Mouse (Mus musculus): Measurements from ENCODE around the gene Kif11. TPM values are rescaled to one million over a fixed set of nuclear protein-coding genes. Genes with fewer than 3 reads are reported as not detected.

Gene Kif11
- polyA plus RNA-seq, 1 experiment from 2014 or later, result 110 TPM

GRCm38 (mm10) chr19:37431139-37431756 is 55.0 kb downstream of the Kif11 start:
- Histone ChIP-seq H3K4me2 (ENCODE audit: low read depth, low read length) (no peak overlapping the region), H3K4me1 (ENCODE audit: control insufficient read depth, insufficient read depth, low read length) (no peaks in the 10 kb centered on the region; the same call in 1 of the 2 replicates), H3K36me3 (replicated peaks; ENCODE audit: control insufficient read depth, insufficient read depth, low read depth, low read length) (no peaks in the 10 kb centered on the region), H3K27ac (replicated peaks; ENCODE audit: low read depth, low read length) (no peak overlapping the region), H3K9me3 (replicated peaks; ENCODE audit: control insufficient read depth, low read length) (no peaks in the 10 kb centered on the region), H3K4me3 (ENCODE audit: low read depth, low read length) (no peak overlapping the region), H3K9ac (replicated peaks; ENCODE audit: low read length) (no peak overlapping the region), H3K27me3 (ENCODE audit: control insufficient read depth, insufficient read depth, low read length) (peaks cover 42% of the 10 kb centered on the region)
- 86% methylated on average over 11 of the region's 11 CpGs for WGBS
- DNase-seq (ENCODE audit: low spot score) (no peak), ATAC-seq (replicated peaks; ENCODE audit: insufficient number of reproducible peaks, low FRiP score, low TSS enrichment, low read depth) (no peak)

DNA sequence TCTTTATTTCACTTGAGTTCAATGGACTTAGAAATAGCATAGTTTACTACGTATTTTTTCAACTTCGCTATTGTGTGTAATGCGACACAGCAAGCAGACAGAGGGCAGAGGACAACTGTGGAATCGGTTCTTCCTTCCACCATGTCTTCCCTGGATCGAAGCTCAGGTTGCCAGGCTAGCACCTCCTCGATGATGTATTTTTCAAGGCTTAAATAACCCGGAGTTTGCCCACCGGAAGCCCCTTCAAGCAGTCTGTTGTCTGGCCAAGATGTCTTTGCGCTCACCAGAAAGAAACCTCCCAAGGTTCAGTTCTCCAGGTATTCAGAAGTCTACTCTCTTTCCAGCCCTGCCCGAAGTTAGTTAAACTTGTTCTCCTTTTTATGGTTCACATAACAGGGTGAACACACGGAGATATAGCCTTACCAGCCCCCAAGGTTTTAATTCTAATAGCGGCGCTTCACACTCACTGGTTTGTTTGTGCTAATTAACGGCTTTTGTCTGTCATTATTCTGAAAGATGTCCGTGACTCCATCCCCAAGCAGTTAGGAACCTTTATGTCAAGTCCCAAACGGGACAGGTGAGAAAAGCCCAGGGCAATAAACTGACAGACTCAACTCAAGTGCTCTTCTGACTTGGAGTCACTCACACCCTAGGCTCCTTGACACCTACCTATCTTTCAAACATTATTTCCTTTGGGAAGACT is 56.8 kb downstream of the Kif11 start:
- no peak overlapping the region for H3K4me2 ChIP-seq (ENCODE audit: low read depth, low read length)
- ATAC-seq (replicated peaks; ENCODE audit: insufficient number of reproducible peaks, low FRiP score, low TSS enrichment, low read depth), result no peak
- no peak for DNase-seq (ENCODE audit: low spot score)

DNA sequence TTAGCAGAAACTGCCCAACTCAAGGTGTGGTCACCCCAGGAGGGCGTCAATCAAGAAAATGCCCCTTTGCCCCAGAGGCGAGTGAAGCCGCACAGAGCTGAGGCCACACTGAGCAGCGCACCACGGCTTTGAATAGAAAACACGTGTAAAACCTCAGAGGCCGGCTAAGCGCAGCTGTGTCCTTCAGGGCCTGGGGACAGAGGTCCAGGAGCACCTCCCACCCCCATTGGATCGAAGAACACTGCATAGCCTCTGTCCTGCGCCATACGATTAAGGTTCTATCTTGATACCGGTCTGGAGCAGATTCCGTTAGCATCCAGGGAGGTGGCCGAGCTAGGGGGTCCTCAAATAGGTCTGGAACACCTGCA is 57.7 kb downstream of the Kif11 start:
- WGBS, result under 1% methylated on average over 14 of the region's 14 CpGs
- H3K4me2 ChIP-seq (ENCODE audit: low read depth, low read length), result peak overlapping the region; percentile 64
- no peaks in the 10 kb centered on the region; the same call in 1 of the 2 replicates for H3K4me1 ChIP-seq (ENCODE audit: control insufficient read depth, insufficient read depth, low read length)
- peak; percentile 49 for DNase-seq (ENCODE audit: low spot score)
- H3K9me3 ChIP-seq (replicated peaks; ENCODE audit: control insufficient read depth, low read length), result no peaks in the 10 kb centered on the region
- no peak overlapping the region for H3K9ac ChIP-seq (replicated peaks; ENCODE audit: low read length)
- H3K27ac ChIP-seq (replicated peaks; ENCODE audit: low read depth, low read length), result no peak overlapping the region
- ATAC-seq (replicated peaks; ENCODE audit: insufficient number of reproducible peaks, low FRiP score, low TSS enrichment, low read depth), result 0 out of 2 replicates have a peak, but pooled peaks have one; percentile 53
- H3K36me3 ChIP-seq (replicated peaks; ENCODE audit: control insufficient read depth, insufficient read depth, low read depth, low read length), result no peaks in the 10 kb centered on the region
- H3K4me3 ChIP-seq (ENCODE audit: low read depth, low read length), result peak overlapping the region; percentile 40
- H3K27me3 ChIP-seq (ENCODE audit: control insufficient read depth, insufficient read depth, low read length), result peaks cover 59% of the 10 kb centered on the region

More for the DNA sequence above, 56.8 kb downstream of the Kif11 start:
- H3K4me3 ChIP-seq (ENCODE audit: low read depth, low read length), result no peak overlapping the region
- no peak overlapping the region for H3K27ac ChIP-seq (replicated peaks; ENCODE audit: low read depth, low read length)
- H3K36me3 ChIP-seq (replicated peaks; ENCODE audit: control insufficient read depth, insufficient read depth, low read depth, low read length), result no peaks in the 10 kb centered on the region
- 15% methylated on average over 16 of the region's 16 CpGs for WGBS
- H3K9ac ChIP-seq (replicated peaks; ENCODE audit: low read length), result no peak overlapping the region
- no peaks in the 10 kb centered on the region; the same call in 1 of the 2 replicates for H3K4me1 ChIP-seq (ENCODE audit: control insufficient read depth, insufficient read depth, low read length)
- no peaks in the 10 kb centered on the region for H3K9me3 ChIP-seq (replicated peaks; ENCODE audit: control insufficient read depth, low read length)
- H3K27me3 ChIP-seq (ENCODE audit: control insufficient read depth, insufficient read depth, low read length), result peaks cover 57% of the 10 kb centered on the region

DNA sequence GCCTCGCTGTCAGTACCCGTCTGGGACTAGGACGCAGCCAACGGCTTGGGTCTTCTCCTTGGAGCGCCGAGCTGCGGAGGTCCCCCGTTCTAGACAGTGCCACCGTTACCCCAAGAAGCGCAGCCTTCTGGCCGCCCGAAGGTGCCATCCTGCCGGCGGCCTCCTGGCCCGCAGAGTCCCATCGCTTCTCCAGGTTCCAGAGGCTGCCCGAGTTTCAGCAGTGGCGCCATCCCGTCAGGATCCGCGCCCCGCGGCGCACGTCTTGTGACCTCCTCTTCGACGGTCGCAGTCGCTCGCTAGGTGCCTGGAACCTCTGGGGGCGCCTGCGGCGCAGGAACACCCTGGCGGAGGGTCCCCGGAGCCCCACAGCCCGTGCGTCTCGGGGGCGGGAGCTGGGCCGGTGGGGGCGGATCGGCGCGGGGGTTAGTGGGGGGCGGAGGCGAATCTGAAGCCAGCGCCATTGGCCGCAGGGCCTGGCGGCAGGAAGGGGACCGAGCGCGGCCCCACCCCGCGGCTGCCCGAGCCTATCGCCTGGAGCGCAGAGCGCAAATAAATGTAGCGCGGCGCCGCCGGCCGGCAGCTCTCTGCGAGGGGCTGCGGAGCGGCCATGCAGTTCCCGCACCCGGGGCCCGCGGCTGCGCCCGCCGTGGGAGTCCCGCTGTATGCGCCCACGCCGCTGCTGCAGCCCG is 58.2 kb downstream of the Kif11 start, which contains the start of gene Hhex:
Gene Hhex, plus strand, starts transcription at position 548 of the 689 bp plus-strand sequence.
- Histone ChIP-seq H3K27ac (replicated peaks; ENCODE audit: low read depth, low read length) (peak within 1 kb of the TSS; percentile 35; the same call in 1 of the 2 replicates), H3K27me3 (ENCODE audit: control insufficient read depth, insufficient read depth, low read length) (peaks cover 63% of the 10 kb centered on the region), H3K9me3 (replicated peaks; ENCODE audit: control insufficient read depth, low read length) (no peaks in the 10 kb centered on the region), H3K4me2 (ENCODE audit: low read depth, low read length) (peak within 1 kb of the TSS; percentile 64), H3K36me3 (replicated peaks; ENCODE audit: control insufficient read depth, insufficient read depth, low read depth, low read length) (no peaks in the 10 kb centered on the region), H3K9ac (replicated peaks; ENCODE audit: low read length) (peak within 1 kb of the TSS; percentile 39), H3K4me3 (ENCODE audit: low read depth, low read length) (peak within 1 kb of the TSS; percentile 40), H3K4me1 (ENCODE audit: control insufficient read depth, insufficient read depth, low read length) (no peaks in the 10 kb centered on the region; the same call in 1 of the 2 replicates)
- under 1% methylated on average over 65 of the region's 79 CpGs for WGBS
- DNase-seq (ENCODE audit: low spot score), result peak; percentile 53
- 0 out of 2 replicates have a peak, but pooled peaks have one; percentile 70 for ATAC-seq (replicated peaks; ENCODE audit: insufficient number of reproducible peaks, low FRiP score, low TSS enrichment, low read depth)

DNA sequence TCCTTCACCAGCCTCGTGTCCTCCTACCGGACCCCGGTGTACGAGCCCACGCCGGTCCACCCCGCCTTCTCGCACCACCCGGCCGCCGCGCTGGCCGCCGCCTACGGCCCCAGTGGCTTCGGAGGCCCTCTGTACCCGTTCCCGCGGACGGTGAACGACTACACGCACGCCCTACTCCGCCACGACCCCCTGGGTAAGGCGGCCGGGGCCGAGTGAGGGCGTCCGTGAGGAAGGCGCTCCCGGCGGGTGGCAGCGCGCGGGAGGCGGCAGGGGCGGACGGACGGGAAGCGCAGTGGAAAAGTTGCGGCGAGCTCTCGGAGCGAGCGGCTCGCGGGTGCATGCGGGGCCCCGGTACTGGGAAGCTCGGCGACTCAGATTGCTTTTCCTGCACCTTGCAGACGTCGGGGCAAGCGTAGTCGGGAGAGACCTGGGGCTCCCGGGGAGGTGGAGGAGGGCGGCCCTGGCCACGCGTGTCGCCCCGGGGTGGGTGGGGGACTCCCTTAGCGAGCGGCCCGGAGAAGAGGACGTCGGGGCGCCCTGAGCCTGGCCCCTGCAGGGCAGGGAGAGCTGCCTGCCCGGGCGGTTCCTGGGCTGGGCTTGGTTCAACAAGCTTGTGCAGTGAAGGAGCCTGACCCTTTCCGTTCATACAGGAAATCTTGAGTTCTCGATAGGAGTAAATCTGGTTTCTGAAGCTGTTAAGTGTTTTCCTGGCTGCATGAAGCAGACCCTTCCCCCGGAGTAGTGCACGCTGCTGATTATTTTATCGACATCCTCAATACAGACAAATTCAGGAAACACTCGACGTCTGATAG is 59.0 kb downstream of the Kif11 start:
- Histone ChIP-seq H3K4me1 (ENCODE audit: control insufficient read depth, insufficient read depth, low read length) (no peaks in the 10 kb centered on the region; the same call in 1 of the 2 replicates), H3K36me3 (replicated peaks; ENCODE audit: control insufficient read depth, insufficient read depth, low read depth, low read length) (no peaks in the 10 kb centered on the region), H3K9ac (replicated peaks; ENCODE audit: low read length) (peak overlapping the region; percentile 39), H3K4me3 (ENCODE audit: low read depth, low read length) (peak overlapping the region; percentile 40), H3K9me3 (replicated peaks; ENCODE audit: control insufficient read depth, low read length) (no peaks in the 10 kb centered on the region), H3K27me3 (ENCODE audit: control insufficient read depth, insufficient read depth, low read length) (peaks cover 69% of the 10 kb centered on the region), H3K27ac (replicated peaks; ENCODE audit: low read depth, low read length) (peak overlapping the region; percentile 35; the same call in 1 of the 2 replicates), H3K4me2 (ENCODE audit: low read depth, low read length) (peak overlapping the region; percentile 64)
- ATAC-seq (replicated peaks; ENCODE audit: insufficient number of reproducible peaks, low FRiP score, low TSS enrichment, low read depth) (no peak), DNase-seq (ENCODE audit: low spot score) (peak; percentile 51)
- WGBS, result 2% methylated on average over 77 of the region's 77 CpGs

GRCm38 (mm10) chr19:37435853-37436174 is 59.6 kb downstream of the Kif11 start:
- no peak overlapping the region for H3K4me3 ChIP-seq (ENCODE audit: low read depth, low read length)
- DNase-seq (ENCODE audit: low spot score), result no peak

DNA sequence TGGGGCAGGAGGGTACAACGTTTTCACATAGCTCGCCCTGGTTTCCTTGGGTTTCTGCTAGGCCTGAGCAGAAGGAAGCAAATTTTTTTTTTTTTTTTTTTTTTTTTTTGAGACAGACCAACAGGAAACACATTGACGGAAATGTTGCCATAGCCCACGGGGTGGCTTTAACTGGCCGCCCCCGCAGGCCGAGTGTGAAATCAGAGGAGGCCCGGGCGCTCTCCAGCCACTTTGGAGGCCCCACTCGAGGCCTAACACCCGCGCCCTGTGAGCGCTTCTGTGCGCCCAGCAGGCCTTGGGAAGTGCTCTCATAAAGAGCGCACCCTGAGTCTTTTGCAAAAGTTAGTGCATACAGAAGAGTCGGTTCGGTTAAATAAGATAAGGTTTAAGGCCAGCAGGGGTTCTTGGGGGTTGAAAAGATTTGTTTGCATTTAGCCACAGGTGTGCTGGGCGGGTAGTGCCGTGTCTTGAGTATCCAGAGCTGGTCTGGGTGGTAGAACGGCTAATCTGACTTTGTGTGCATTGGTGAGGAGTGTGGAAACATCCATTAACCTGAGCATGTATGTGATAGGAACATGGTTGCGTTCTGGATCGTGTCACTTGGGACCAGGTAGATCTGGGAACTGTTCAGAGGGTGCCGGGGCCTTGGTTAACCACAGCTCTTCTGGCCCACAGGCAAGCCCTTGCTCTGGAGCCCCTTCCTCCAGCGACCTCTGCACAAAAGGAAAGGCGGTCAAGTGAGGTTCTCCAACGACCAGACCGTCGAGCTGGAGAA is 60.5 kb downstream of the Kif11 start:
- 0 out of 2 replicates have a peak overlapping the region, but pooled peaks have one; percentile 7 for H3K4me2 ChIP-seq (ENCODE audit: low read depth, low read length)
- H3K4me3 ChIP-seq (ENCODE audit: low read depth, low read length), result no peak overlapping the region
- no peaks in the 10 kb centered on the region; the same call in 1 of the 2 replicates for H3K4me1 ChIP-seq (ENCODE audit: control insufficient read depth, insufficient read depth, low read length)
- DNase-seq (ENCODE audit: low spot score) (peak; percentile 12), ATAC-seq (replicated peaks; ENCODE audit: insufficient number of reproducible peaks, low FRiP score, low TSS enrichment, low read depth) (no peak)
- no peaks in the 10 kb centered on the region for H3K9me3 ChIP-seq (replicated peaks; ENCODE audit: control insufficient read depth, low read length)
- 4% methylated on average over 28 of the region's 28 CpGs for WGBS
- no peaks in the 10 kb centered on the region for H3K36me3 ChIP-seq (replicated peaks; ENCODE audit: control insufficient read depth, insufficient read depth, low read depth, low read length)
- no peak overlapping the region for H3K9ac ChIP-seq (replicated peaks; ENCODE audit: low read length)
- H3K27me3 ChIP-seq (ENCODE audit: control insufficient read depth, insufficient read depth, low read length), result peaks cover 70% of the 10 kb centered on the region
- H3K27ac ChIP-seq (replicated peaks; ENCODE audit: low read depth, low read length), result no peak overlapping the region

More at GRCm38 (mm10) chr19:37435853-37436174, 59.6 kb downstream of the Kif11 start:
- no peak for ATAC-seq (replicated peaks; ENCODE audit: insufficient number of reproducible peaks, low FRiP score, low TSS enrichment, low read depth)
- H3K9me3 ChIP-seq (replicated peaks; ENCODE audit: control insufficient read depth, low read length), result no peaks in the 10 kb centered on the region
- 4% methylated on average over 10 of the region's 10 CpGs for WGBS
- no peaks in the 10 kb centered on the region; the same call in 1 of the 2 replicates for H3K4me1 ChIP-seq (ENCODE audit: control insufficient read depth, insufficient read depth, low read length)
- no peak overlapping the region for H3K4me2 ChIP-seq (ENCODE audit: low read depth, low read length)
- H3K27me3 ChIP-seq (ENCODE audit: control insufficient read depth, insufficient read depth, low read length), result peaks cover 70% of the 10 kb centered on the region
- H3K36me3 ChIP-seq (replicated peaks; ENCODE audit: control insufficient read depth, insufficient read depth, low read depth, low read length), result no peaks in the 10 kb centered on the region
- no peak overlapping the region for H3K27ac ChIP-seq (replicated peaks; ENCODE audit: low read depth, low read length)
- no peak overlapping the region for H3K9ac ChIP-seq (replicated peaks; ENCODE audit: low read length)

Data from embryonic facial prominence, embryonic 11.5 days (tissue).